Mouse (Mus musculus) cerebral cortex, adult 2 months (tissue): ENCODE measurements around the gene Tox2.

Source experiments
- WGBS: fragments of 180-500 bp; shearing (Covaris S2); methylation state at CpG from one replicate; pipeline ENCODE4 v1.1.7; 2018; 5-methylcytosine and 5-hydroxymethylcytosine counted together

The Tox2 gene

GRCm38 (mm10) chr2:163254228-163254627, 51.3 kb downstream of the Tox2 start:
- 84% methylated on average over 6 of the region's 6 CpGs for WGBS

- 90% methylated on average over 1 of the region's 1 CpGs for WGBS
These were observed 53.8 kb downstream of the Tox2 start for GRCm38 (mm10) chr2:163256765-163257164.

DNA sequence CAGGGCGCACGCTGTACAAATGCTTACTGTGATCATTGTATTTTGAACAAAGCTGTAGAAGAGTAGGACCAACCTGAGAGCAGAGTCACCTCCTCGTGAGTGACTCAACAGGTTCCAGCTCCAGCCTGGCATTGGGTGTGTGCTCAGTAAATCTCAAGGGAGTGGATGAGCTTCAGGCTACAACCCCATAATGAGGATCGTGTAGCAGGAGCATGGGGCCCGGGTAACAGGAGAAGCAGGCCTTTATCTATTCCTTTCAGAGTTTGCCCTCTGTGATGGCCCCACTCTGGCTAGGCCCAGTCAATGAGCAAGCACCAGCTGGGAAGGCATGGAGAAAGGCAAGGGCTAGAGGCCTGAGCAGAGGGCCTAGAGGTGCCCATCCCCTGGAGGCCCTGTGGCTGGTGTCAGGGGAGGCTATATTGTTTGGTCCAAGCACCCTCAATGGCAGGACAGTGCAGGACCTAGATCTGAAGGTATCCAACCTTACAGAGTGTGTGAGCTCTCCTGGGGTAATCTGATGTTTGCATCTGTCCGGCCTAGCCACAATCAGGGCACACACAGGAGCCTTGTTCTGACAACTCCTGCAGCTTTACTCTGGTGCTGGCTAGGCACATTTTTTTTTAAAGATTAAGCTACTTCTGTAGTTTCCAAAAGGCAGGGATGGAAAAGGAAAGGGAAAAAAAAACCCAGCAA, 58.6 kb downstream of the Tox2 start:
- 85% methylated on average over 6 of the region's 6 CpGs for WGBS

DNA sequence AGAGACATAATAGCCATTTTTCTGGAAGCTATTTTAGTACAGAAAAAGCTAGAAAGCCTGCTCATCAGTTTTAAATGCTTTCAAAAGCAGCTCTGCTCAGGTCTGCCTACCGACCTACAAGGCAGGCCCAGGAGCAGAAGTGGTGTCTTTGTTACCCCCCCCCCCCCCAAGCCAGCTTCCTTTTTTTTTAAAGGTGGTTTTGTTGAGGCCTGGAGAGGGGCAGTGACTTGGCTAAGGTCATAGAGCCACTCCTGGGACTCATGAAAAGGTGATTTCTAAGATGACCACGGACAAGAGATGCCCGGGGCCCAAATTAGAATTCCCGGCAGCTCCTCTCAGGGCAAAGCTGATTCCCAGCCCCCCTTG, 59.1 kb downstream of the Tox2 start:
- WGBS, result 70% methylated on average over 4 of the region's 4 CpGs

DNA sequence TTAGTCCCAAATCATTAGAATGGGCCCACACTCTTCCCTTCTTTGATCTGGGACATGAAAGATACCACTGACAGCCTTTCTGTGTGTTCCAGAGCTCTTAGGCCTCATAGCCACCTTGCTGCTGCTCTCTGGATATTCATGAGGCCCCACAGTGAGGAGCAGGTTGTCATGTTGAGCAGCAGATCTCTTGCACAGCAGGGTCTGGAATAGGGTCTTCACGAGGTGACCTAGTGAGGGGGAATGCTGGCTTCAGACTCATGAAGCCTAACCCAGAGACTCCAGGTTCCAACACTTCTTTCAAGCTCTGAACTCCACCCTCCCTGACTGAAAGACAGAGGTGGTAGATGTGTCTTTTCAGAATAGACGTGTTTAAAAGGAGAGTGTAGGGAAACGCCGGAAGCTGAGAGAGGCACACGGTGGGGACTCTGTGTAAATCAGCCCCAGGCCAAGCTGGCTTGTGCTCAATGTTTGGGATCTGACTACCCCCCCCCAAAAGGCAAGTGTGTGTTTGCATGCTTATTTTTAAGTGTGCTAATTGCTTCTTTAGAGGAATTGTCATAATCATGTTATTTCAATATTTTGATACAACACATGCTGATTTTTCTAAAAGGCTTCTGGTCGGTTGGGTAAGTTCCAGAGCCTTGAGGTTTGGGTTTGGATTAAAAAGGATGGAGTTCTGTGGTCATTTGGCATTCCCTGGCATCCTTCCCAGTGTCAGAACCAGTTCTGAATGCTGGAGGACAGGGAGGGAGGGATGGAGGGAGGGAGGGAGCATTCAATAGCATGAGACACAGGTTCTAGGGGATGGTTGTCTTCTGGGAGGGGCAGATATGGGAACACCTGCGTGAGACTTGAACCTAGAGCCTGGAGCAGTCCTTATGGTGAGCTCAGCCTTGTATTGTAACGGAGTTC, 68.9 kb downstream of the Tox2 start:
- 69% methylated on average over 8 of the region's 8 CpGs for WGBS

GRCm38 (mm10) chr2:163273815-163274214, 70.9 kb downstream of the Tox2 start:
- WGBS, result 85% methylated on average over 8 of the region's 8 CpGs

DNA sequence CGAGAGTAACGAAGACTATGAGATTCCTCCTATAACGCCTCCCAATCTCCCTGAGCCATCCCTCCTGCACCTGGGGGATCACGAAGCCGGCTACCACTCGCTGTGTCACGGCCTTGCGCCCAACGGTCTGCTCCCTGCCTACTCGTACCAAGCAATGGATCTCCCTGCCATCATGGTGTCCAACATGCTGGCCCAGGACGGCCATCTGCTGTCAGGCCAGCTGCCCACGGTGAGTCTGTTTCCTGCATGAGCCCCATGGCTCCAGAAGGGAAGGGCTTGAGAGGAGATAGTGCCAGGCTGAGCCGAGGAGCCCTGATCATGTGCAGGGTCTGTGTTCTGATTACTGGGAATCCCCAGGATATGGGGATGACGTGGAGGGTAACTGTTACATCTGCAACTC, 73.1 kb downstream of the Tox2 start:
- 95% methylated on average over 14 of the region's 14 CpGs for WGBS

GRCm38 (mm10) chr2:163277979-163278378, 75.1 kb downstream of the Tox2 start:
- WGBS, result 61% methylated on average over 9 of the region's 9 CpGs

DNA sequence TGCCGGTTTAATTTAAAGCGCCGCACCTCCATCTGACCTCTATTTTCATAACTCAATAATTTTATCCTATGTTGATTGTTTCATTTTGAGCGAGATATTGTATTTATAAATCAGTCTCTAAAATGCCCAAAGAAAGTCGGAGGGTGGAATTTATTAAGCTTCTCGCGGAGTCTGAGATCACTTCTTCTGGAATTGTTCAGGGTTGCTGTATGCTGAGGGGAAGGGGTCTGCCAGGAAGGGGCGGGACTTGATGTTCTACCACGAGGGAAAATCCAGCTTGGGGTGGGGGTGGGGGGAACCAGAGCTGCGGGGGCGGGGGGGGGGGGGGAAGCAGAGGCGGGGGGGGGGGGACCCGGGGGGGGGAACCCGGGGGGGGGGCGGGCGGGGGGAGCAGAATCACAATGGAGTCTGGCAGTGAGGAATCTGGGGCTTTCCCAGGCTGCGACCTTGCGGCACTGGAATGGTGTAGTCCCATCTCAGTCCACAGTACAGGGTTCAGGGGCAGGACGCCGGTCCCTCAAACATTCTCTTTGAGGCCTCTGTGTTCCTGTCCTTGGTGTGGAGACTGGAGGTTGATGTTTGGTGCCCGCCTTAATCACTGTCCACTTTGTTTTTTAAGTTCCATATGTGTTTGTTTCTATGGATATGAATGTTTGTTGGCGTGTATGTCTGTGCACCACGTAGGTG, 77.9 kb downstream of the Tox2 start:
- WGBS, result 63% methylated on average over 16 of the region's 23 CpGs

- WGBS, result 62% methylated on average over 7 of the region's 7 CpGs
These were observed 81.9 kb downstream of the Tox2 start for GRCm38 (mm10) chr2:163284856-163285255.

GRCm38 (mm10) chr2:163285335-163285734, 82.4 kb downstream of the Tox2 start:
- 56% methylated on average over 9 of the region's 9 CpGs for WGBS

- WGBS, result 67% methylated on average over 7 of the region's 7 CpGs
These were observed 82.8 kb downstream of the Tox2 start for GRCm38 (mm10) chr2:163285762-163286161.

DNA sequence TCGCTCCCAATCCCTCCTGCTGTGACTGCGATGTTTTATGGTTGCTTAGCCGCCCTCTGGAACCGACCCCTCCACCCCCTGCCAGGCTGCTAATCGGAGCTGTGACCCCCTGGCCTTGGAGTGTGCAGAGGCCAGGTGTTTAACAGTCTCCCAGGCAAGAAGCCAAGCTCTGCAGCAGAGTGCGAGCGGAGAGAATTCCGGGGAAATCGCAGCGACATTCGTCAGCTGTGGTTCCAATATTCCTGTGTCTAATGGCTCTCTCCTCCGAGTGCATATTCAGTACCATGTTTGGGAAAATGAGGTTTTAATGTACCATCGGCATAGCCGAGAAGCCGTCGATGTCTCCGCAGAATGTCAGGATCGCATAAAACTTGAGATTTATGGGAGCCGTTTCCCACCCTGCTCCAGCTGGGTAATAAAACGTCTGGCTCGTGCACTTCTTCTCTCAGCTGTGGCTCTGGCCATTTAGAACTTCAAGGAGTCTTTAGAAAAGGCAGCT, 86.0 kb downstream of the Tox2 start:
- WGBS, result 19% methylated on average over 21 of the region's 21 CpGs

DNA sequence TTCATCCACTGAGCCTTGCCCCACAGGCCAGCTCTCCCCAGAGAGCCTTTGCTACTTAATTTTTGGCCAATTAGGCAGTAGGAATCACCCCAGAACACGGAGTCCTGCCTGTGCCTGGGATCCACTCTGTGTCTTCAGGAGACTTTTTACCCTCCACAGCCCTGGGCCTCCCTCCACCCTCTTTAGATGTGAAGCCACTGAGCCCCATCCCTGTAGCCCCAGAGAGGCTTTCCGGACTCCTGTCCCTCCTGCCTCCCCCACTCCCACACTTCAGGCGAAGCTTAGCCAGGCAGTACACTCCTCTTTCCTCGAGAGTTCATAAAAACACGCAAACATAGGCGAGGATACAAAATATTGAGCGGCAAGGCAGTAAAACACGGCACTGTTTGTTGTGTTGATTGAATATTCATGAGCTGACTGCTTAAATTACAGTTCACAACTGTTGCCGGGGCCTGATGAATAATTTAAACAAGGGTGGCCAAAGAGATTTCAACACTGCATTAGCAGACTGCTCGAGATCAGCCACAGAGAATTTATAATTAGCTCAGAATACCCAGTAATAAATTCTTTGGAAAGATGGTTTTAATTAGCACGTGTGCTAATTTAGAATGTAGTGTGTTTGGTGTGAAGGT, 94.2 kb downstream of the Tox2 start:
- WGBS, result 33% methylated on average over 11 of the region's 11 CpGs

DNA sequence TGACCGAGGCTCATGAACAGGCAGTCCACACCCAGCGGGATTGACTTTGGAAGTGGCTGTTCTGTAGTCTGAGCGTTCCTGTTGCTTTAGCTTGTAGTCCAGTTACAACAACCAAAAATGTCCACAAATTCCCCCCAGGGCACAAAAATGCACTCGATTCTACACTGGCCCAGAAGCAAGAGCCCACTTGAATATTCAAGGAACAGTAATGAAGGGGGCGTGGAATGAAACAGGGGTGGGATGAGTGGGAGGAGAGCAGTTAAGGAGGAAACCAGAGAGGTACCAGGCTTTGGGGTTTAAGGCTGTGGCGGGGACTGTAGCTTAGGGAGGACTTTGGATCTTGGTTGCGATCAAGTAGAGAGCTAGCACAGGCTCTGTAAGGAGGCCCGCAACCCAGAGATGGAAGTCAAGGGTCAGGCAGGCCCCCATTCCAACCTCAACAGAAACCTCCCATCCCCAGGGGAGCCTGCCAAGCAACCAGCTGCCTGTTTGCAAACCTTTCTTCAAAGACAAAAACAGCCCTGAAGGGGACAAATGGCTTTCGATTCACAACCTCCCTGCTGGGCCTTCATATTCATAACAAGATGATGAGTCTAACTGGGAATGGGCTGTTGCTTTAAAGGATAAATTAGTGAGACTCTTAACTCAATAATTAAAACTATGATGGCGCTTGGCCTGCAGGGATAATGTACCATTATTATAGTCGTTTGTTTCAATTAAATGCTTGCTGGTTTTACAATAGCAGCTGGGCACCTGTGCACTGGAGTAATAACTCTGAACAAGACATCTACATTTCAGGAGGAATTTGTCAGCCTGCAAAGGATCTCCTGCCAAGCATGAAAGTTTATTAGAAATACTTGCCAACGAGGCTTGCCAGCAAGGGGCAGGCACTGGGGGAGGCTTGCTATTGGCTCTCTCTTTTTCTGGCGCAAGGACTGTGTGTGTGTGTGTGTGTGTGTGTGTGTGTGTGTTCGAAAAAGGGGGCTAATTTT, 97.4 kb downstream of the Tox2 start:
- 70% methylated on average over 14 of the region's 14 CpGs for WGBS

DNA sequence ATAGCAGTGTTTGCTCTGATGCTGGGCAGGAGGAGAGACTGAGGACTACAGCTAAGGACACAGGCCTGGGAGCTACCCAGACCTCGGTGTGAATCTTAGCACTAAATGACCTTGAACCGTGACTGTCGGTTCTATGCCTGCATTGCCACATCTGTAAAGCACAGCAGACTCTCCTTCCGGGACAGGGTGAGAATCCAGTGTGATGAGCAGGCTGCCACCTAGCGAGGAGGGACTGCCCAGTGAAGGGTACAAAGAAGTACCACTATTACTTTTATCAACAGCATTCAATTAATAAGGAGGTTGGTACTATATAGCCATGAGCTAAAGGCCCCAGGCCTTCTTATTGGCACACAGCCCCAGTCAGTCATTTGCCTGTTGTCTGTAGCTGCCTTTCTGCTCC, 98.7 kb downstream of the Tox2 start:
- 68% methylated on average over 5 of the region's 5 CpGs for WGBS

- WGBS, result 60% methylated on average over 9 of the region's 9 CpGs
These were observed 100.1 kb downstream of the Tox2 start for GRCm38 (mm10) chr2:163303037-163303436.

DNA sequence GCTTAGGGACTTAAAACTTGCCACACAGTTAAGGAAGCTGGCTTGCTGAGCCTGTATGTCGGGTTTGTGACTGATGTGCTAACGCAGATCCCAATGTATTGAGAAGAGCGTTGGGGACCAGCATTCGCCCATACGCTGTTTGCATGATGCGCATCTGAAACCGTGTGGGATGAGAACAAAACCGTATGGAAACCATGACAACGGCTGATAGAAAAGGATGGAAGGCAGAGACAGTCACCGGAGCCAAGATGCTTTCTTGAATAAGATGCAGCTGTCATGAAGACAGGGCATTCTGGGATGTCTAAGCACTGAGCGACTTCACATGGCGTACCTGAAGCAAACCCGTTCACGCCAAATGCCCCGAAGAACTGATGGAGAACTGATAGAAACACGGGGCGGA, 106.5 kb downstream of the Tox2 start:
- 49% methylated on average over 17 of the region's 17 CpGs for WGBS

- WGBS, result 69% methylated on average over 11 of the region's 11 CpGs
These were observed 107.3 kb downstream of the Tox2 start for GRCm38 (mm10) chr2:163310163-163310688.

- WGBS, result 78% methylated on average over 4 of the region's 4 CpGs
These were observed 114.4 kb downstream of the Tox2 start for GRCm38 (mm10) chr2:163317281-163317680.
